Mouse (Mus musculus) layer of hippocampus, postnatal 10 days (tissue): Measurements from ENCODE around the gene Usp6nl. TPM values are rescaled to one million over a fixed set of nuclear protein-coding genes. Genes with fewer than 3 reads are reported as not detected.

Experiments used
- DNase-seq, 2 experiments: peaks; one replicate each; pipeline ENCODE4 v3.0.0; 2021; ENCODE audit warnings: low spot score in 2 of 2
- total RNA-seq, 2 experiments: library from RNA; stranded (reverse); gene quantifications; 2 replicates each; pipeline ENCODE4 v1.2.3; 2021

Usp6nl gene
- total RNA-seq, 2 experiments from 2014 or later: 28.3 to 29.1 TPM

- no peak for DNase-seq
Measured at GRCm38 (mm10) chr2:6412645-6413044, 90.2 kb downstream of the Usp6nl start.

GRCm38 (mm10) chr2:6413723-6414122 is 91.3 kb downstream of the Usp6nl start:
- DNase-seq: no peak

- no peak for DNase-seq
Measured at GRCm38 (mm10) chr2:6414400-6414799, 91.9 kb downstream of the Usp6nl start.

- no peak for DNase-seq
Measured at GRCm38 (mm10) chr2:6417158-6417557, 94.7 kb downstream of the Usp6nl start.

- no peak for DNase-seq
Measured at GRCm38 (mm10) chr2:6423661-6424550, 101.4 kb downstream of the Usp6nl start.

- no peak for DNase-seq
Measured at GRCm38 (mm10) chr2:6424851-6425250, 102.4 kb downstream of the Usp6nl start.

- peak; percentile 73 to 77 for DNase-seq
Measured at GRCm38 (mm10) chr2:6436085-6436950, 113.9 kb downstream of the Usp6nl start.

GRCm38 (mm10) chr2:6441688-6442087 is 119.2 kb downstream of the Usp6nl start:
- DNase-seq: no peak

GRCm38 (mm10) chr2:6442302-6442701 is 119.8 kb downstream of the Usp6nl start:
- no peak for DNase-seq

- no peak for DNase-seq
Measured at GRCm38 (mm10) chr2:6444015-6444414, 121.5 kb downstream of the Usp6nl start.

- DNase-seq: no peak
Measured at GRCm38 (mm10) chr2:6444723-6445169, 122.3 kb downstream of the Usp6nl start.

- no peak for DNase-seq
Measured at GRCm38 (mm10) chr2:6445858-6446257, 123.4 kb downstream of the Usp6nl start.

GRCm38 (mm10) chr2:6448880-6449279 is 126.4 kb downstream of the Usp6nl start:
- no peak for DNase-seq

GRCm38 (mm10) chr2:6449656-6450055 is 127.2 kb downstream of the Usp6nl start:
- no peak for DNase-seq

- peak; percentile 61 to 74 for DNase-seq
Measured at GRCm38 (mm10) chr2:6450544-6450943, 128.1 kb downstream of the Usp6nl start.

- DNase-seq: no peak
Measured at GRCm38 (mm10) chr2:6454941-6455516, 132.6 kb downstream of the Usp6nl start.

- DNase-seq: no peak
Measured at GRCm38 (mm10) chr2:6459282-6460047, 137.0 kb downstream of the Usp6nl start.

- DNase-seq: no peak
Measured at GRCm38 (mm10) chr2:6462306-6462705, 139.8 kb downstream of the Usp6nl start.

GRCm38 (mm10) chr2:6463772-6464661 is 141.6 kb downstream of the Usp6nl start:
- DNase-seq: no peak

- no peak for DNase-seq
Measured at GRCm38 (mm10) chr2:6466396-6466795, 143.9 kb downstream of the Usp6nl start.
